Mouse (Mus musculus) c-Kit-positive CD71-positive TER-119-positive erythroid progenitor cells, embryonic 14.5 days (primary cell): Measurements from ENCODE around the gene Tnfsf8.

Experiments used
- DNase-seq: peaks from one replicate; pipeline ENCODE4 v3.0.0-alpha.2; 2013; ENCODE audit warnings: low spot score

Tnfsf8 gene

DNA sequence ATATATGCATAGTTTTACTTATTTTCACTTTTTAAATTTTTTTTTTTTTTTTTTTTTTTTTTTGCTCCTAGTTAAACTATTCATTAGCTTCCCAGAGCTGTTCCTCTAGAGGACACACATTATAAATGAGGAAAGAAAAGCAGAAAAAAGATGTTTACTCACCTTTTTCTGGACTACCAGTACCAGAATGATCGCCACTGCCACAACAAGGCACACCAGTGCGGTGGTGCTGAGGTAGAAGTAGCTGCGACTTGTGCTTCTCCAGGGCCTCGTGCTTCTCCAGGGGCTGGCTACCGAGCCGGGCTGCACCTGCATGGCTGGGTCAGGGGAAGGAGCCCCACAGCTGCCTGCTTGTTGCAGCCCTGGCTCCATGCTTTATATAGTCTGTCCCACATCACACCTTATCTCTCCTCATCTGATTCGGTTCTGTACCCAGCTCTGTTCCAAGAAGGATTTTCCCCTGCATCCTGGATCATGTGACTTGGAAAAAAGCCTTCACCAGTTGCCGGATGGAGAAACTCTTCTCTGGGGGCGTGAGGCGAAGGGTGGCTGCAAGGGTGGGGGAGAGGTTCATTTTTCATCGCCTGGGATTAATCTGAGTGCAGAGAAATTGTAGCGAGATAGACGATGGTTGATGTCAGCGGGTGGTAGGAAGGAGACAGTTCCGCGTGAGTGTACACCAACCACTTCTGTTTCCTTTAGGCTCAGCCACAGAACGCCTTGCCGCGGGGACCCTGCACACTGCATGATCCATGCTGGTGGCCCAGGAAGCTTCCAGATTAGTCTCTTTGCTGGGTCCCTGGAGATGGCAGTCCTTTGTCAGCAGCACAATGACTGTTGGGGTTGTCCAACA is at the start of gene Tnfsf8:
Gene Tnfsf8, minus strand, starts transcription at position 660 of the 853 bp plus-strand sequence.
- DNase-seq = no peak

DNA sequence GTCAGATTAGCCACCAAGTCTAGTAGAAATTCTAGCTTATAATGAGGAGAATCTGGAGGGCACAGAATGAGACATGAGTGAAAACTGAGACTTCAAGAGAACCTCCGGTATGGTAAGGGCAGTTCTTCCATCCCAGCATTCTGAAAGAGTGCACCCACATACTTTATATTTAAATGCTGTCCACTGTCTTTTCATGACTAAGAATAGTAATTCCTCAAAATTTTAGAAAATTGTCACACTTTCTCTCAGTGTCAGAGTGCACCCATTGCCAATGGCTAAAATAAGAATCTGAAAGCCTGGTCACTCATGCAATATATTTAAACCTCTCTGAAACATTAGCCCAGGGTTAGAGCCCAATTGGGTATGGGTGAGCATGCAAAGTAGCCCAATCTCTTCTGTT is 47.4 kb upstream of the Tnfsf8 start:
- no peak for DNase-seq

DNA sequence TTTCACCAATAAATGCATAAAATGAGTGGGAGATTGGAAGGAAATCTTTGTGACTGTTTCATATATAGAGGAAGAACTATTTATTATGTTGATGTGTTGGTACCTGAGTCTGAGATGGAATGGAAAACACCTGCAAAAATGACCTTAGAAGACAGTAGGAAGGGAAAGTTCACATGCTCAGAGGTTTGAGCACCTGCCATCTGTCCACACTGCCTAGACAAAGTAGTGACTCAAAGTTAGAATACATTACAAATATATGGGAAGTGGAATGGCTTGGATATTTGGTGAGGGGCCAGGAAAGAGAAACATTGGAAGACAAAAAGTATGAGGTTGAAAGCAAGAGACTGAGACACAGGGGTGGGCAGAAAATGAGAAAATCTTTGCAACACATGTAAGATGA is 46.3 kb upstream of the Tnfsf8 start:
- DNase-seq = no peak

DNA sequence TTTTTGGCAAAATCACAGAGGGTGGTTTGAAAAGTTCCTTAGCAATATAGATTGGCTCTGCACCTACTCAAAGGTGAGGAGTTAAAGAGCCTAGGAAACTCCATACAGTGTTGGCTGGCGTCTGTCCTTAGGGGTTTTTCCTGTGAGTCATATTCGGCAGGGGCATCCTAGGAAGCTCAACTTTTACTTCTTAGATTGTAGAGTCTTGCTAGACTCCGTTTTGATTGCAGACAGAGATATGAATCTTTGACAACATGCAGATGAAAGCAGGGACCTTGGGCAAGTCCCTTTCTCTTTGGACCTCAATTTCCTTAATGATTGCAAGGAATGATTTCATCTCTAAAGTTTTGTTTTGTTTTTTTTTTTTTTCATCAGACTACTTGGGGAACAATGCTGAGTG is 44.9 kb upstream of the Tnfsf8 start:
- DNase-seq = no peak

DNA sequence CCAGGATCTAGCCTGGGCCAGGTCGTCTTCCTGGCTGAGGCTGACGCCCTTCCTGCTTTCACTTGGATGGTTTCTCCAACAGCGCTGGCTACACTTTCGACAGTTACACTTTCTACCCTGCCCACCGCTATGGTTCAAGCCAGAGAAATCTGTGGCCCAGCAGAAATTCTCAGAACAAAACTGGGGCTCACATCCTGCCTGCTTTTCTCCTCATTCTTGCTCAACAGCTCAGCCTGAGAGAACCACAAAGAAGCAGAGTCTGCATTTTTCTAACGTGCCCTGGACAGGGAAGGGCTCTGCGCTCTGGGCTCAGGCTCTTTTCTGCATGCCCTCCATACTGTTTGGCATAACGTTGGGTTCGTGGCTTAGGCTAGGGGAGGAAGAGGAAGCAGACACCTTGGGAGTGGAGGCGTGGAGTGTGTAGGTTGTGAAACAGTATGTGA is 38.0 kb upstream of the Tnfsf8 start:
- DNase-seq = no peak

DNA sequence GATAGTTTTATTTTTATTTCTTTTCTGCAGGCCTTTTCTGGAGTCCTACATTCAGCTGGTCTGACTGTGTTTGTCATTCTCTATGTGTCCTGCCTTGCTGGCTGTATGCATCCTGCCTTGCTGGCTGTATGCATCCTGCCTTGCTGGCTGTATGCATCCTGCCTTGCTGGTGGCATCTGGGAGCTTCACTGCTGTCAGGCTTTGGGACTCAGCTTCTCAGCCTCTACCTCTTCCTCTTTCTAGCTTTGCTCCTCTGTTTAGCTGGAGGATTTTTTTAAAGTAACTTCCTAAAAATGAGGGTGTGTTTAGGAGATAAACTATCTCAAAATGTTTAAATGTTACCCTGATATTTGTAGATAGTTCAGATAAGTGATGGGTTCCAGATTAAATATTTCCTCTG is 36.0 kb upstream of the Tnfsf8 start:
- no peak for DNase-seq

DNA sequence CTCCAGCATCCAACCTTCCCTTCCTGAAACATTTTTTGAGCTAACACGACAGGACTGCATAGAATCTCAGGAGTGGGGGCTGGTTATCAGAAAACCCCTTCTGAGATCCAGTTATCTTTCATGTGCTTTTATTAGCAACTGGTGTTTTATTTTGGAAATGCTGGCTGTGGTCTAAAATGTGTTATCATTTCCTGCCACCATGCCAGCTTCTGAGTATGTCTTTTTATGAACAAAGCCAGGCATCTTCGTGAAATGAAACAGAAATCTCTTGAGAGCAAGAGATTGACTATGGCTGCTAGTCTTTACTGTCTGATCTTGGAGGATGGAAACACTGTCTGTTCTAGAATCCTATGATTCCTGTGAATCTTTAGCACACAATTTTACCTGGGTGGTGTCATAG is 25.0 kb upstream of the Tnfsf8 start:
- no peak for DNase-seq

DNA sequence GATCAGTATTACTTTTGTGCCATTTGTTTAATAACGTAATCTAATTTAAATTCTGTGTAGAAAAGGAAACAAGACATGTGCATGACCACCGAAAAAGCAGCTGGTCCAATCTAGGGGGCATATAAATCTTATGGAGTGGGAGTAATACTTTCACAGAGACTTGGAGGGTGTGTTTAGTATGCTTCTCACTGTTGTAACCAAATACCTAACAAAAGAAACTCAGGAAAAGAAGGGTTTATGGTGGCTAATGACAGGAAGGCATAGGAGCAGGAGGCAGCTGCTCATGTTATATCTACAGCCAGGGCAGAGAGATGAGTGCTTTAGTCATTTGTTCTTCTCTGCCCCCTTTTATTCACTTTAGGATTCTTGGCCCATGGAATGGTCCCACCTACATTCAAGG is 15.6 kb upstream of the Tnfsf8 start:
- no peak for DNase-seq

DNA sequence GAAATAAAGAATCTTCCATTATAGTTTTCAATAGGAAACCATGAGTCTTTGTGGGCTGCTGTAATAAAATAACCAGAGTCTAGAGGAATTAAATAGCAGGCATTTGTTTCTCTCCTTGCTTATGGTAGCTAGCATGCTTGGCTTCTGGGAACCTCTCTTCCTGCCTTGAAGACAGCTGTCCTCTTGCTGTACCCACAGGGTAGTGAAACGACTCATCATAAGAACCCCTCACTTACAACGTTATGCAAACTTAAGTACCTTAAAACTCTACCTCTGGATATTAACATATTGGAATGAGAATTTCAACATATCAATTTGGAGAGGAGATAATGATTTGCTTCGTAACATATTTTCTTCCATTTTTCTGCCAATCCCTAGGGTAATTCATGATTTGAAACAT is 14.3 kb upstream of the Tnfsf8 start:
- no peak for DNase-seq

DNA sequence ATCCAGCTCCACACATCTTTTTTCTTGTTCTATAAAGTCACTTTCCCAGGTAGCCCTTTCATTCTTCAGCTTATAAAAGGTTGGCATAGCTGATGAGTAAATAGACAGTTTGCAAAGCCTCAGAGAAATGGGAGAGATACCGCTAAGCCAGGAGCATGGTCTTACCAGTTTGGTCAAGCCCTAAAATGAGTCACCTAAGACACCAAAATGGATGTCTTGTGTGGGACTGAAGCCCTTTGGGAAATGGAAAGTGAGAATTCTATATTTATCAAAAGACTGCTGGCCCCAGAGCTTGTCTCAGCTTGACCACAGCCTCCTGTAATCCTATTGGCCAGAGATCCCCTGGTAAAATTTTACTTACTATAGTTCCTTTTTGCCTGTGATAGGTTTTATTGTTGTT is 9.5 kb upstream of the Tnfsf8 start:
- DNase-seq = no peak

DNA sequence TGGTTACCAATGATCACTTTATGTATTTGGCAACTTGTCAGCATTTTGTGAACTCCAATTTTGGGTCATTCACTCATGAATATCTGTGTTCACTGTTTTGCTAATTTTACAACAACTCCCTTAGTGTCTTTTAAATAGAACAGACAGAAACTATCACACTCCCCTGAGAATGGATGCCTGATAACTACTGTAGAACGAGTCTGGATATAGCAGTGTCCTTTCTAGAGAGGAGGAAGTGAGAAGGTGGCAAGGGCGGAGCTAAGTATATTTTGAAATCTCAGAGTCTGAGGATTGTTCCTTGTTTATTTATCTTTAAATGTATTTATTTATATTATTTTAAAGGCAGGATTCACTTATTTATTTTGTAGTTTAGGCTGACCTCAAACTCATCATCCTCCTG is 7.6 kb upstream of the Tnfsf8 start:
- DNase-seq = no peak

DNA sequence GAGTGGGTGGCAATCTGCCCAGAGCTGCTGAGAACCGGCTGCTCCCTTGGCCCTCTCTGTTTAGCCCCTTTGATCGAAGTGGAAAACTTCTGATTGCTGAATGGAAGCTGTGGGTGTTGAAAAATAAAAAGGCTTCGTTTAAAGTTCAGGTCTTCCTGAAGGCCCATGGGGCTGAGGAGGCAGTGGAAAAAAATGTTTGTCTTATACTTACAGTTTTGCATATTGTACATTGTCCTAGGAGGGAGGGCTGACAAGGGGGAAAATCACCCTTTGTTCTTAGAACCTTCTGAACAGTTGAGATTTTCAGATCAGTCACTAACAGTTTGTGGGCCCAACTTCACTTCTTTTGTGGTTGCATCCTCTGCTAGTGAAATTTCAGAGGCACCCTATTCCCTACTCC is 1.8 kb upstream of the Tnfsf8 start:
- DNase-seq = no peak

DNA sequence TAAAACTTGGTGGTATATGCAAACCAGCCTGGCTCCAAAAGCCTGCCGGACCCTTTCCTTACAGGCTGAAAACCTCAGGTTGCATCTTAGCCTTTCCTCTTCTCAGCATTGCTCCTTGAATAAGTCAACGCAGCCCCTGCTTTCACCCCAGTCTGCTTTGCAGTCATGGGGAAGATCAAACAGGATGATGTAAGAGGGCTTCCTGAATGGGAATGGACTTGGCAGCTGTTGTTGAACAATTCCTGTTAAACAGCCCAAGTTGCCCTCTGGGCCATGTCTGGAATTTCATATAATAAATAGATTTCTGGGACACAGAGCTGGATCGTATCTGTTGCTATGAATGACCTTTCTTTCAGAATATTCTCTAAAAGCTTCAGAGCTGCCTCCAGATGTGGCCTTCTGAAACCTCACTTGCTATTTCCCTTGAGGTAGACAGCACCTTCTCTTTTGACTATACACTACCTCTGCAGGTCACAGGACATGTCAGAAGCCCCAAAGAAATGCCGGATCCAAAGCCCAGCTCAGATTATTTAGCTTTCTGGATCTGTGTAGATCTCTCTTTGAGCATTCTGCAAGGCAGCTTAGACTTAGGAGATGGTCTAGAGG is 1.0 kb upstream of the Tnfsf8 start:
- DNase-seq = no peak

DNA sequence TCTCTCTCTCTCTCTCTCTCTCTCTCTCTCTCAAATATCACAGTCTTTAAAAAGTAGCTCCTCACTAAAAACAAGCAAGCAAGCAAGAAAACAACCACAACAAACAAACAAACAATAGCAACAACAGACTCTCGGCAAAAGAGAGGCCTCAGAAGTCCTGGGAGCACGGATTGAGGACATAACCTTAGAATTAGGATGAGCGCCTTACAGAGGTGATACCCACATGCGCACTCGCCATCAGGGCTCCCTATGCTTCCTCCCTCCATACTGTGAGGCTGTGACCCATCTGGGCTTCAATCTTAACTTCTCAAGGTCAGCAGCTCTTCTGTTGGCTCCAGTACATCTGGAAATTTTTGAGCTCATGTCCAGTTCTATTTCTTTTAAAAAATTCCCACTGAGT is 911 bp downstream of the Tnfsf8 start:
- no peak for DNase-seq

DNA sequence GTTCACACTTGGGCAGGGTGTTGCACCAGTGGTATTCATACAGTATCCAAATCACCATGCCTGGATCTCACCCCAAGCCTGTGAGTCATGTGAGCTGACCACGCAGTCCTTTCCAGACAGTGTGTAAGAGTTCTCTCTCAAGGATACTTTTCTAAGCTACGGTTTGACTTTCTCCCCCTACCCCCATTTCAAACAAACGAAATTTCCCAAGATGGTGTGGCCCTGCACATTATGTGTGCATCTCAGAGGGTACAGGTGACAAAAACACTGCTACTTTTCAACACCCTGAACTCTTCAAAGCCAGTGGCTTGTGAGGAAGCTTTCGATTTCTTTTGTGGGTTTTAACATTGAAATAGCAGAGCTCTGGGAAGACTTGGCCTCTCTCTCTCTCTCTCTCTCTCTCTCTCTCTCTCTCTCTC is 1.4 kb downstream of the Tnfsf8 start:
- DNase-seq = no peak

DNA sequence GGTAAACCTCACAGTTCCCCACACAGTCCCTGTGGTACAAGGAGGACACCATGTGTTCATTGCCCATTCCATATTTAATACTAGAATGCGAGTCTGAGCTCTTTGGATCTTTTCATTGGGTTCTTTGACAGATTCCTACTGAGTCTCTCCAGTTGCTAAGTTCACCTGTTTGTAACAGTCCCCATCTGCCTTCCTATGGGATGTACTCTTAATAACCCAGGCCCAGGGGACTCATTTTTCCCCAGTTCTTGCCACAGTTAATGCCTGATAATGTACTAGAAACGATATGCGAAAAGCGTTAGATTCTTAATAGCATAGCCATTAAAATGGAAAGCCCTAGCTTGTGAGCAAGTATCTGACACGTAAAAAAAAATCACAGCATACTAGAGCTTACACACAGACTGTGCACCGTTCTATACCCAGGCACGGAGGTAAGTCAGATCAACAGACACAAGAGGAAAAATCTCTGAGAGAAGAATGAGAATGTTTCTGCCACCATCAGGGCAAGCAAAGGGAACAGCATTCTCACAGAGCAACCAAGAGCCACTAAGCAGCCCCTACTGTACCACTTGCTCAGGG is 2.4 kb downstream of the Tnfsf8 start:
- no peak for DNase-seq

DNA sequence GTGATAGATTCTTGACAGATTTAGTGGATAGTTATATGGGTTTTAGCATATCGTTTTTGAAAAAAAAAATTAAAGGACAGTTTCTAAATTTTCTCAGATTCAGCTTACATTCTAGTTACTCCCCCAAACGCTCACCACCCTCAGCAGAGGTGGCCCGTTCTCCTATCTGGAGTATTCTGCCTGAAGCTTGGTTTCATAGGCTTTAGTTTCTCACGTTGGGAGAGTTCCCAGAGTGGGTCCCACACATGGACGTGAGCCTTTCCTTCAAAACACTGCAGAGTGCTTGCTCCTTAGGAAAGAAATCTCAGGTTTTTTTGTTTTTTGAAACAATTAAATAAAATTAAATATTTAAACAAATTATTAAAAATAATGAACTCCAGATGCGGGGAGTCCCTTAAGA is 4.4 kb downstream of the Tnfsf8 start:
- no peak for DNase-seq

DNA sequence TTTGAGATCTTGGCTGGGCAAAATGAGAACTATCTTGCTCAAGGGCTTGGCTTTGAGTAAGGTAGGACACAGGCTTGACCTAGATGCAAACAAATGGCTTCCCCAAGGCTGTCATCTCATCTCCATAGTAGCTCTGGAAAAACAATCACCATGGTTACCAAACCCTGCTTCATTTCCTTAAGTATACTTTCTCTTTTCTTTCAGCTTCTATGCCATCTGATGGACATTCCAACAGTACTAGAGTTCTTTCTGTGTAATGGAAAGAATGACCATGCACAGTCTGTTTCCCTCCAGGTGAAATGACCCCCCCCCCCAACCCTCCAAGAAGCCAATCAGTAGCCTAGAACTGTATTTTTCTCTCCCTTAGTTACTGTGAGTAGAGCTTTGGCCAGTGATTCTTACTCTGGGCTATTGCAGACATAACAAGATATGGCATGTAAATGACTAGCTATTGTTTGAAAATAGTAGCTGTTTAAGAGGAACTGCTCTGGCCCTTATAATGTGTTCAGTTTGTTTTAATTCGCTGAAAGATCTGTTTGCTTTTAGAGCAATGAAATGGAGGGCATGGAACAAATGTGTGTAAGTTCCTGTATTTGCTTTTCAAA is 7.3 kb downstream of the Tnfsf8 start:
- DNase-seq = no peak

DNA sequence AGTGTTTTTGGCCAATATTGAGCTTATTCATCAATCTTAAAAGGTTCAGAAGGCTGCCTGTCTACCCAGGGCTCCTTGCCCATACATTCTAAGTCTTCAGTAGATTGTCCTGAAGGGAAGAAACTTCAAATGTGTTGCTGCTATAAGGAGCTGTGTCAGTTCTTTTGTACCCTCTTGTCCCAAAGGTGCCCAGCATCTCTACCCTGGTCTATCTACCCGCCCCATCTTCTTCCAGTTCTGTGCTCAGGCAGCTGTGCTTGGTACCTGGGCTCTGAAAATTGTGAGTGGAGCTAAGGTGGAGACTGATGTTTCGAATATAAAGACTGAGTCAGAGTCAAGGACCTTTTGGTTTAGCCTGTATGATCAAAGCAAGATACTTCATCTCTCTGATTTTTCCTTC is 11.1 kb downstream of the Tnfsf8 start:
- DNase-seq = no peak

DNA sequence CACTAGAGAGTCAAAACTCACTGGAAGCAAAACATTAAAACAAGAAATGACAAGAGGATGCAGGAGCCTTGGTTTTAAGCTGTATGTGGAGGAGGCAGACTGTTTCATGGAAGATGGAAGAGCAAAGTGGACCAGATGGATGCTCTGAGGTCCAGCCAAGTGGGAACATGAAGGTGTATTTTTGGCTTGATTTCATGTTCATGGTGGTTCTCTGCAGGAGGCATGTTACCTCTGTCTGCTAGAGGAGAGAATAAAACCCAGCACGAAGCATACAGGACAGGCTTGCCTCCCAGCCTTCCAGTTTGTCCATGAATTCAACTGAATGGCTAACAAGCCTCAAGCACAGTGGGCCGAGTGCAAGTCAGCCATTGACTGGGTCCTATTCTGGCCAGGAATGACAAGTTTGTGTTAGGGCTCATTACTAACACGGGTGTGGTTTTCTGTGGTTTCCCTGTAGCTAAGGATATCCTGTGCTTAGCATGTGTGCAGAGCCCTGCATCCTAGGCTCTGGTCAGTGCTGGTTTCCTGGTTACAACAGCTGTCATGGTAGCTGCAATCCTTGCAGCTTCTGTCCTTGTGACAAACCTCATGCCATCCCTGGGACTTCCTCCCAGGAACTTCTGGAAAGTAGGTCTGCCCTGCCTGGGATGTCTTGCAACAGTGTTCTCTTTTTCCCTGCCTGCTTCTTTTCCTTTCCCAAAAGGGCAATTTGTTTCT is 14.1 kb downstream of the Tnfsf8 start:
- DNase-seq = no peak

DNA sequence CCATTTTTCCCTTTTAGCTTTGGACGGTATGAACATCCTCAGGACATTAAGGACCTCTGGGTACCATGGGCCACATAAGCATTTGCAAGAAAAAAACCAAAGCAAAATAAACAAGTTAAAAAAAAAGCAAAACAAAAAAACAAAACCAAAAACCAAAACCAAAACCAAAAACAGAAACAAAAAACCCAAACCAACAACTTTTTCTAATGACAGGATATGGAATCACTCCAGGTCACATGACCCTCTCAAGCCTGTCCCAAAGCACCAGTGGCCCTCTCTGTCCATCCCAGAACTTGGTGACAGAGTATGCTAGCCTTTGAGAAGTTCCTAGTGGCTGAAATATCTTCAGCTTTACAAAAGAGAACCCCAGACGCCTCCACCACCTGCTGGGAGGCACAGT is 15.4 kb downstream of the Tnfsf8 start:
- no peak for DNase-seq

DNA sequence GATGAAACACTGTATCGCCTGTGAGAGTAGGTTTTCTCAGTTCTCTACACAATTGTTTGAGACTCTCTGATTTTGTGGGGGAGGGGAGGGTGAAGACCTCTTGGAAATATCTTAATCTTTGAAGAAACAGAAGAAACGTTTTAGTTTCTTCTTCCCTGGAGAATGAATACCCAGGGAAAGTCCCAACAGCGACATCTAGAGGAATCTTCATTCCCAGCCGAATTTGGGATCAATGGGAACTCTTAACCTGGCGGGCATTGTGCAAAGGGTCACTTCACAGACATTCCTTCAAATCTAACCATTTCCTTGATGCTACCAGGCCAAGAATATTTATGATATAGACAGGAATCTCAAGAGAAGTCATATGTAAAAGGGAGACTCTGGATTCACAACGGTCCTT is 17.2 kb downstream of the Tnfsf8 start:
- no peak for DNase-seq
